Mouse (Mus musculus): ENCODE results near the gene Dlgap4.

GRCm38 (mm10) chr2:156773470-156773869 is 160.0 kb downstream of the Dlgap4 start:
- TF ChIP-seq POLR2A (IDR thresholded peaks at IDR 0.05; ENCODE audit: control insufficient read depth, extremely low read depth, insufficient read depth, low read length, poor library complexity) (no peak), CTCF (IDR thresholded peaks at IDR 0.05; ENCODE audit: borderline replicate concordance, control insufficient read depth, extremely low read depth, insufficient read depth, low read length, poor library complexity) (no peak)

All from thymus, adult 2 months (tissue).